Mouse (Mus musculus): Measurements from ENCODE around the gene Cadm4. TPM values are rescaled to one million over a fixed set of nuclear protein-coding genes. Genes with fewer than 3 reads are reported as not detected.
"Not testable (repeated sequence)": the region's sequence is repeated elsewhere in the genome, so short reads cannot be mapped to it uniquely, and the experiment has no call there.

The Cadm4 gene
- total RNA-seq, 1 experiment: 10.8 TPM

- in situ Hi-C loops (cut with MboI; ENCODE audit: low sequenced_read_pairs in 2 of 2, unreplicated experiment in 2 of 2): no loop called here
- DNase-seq (ENCODE audit: low read depth, low spot score): no peak
- H3K9ac ChIP-seq (ENCODE audit: insufficient read depth, low read depth, low read length, poor library complexity, severe bottlenecking): peak overlapping the region; percentile 59; the same call in 1 of the 2 replicates
- H3K4me1 ChIP-seq (ENCODE audit: control insufficient read depth in 2 of 2, insufficient read depth in 2 of 2, low read length in 2 of 2, poor library complexity in 1 of 2): 0 out of 4 replicates have a peak, but pooled peaks cover 0 to 2% of the 10 kb centered on the region in 2 experiments
- H3K4me3 ChIP-seq (ENCODE audit: insufficient read depth in 1 of 2, low read depth in 1 of 2, low read length in 2 of 2, poor library complexity in 1 of 2, severe bottlenecking in 1 of 2): peak overlapping the region; percentile 85 to 86; a peak in 3 of 4 replicates
- no peak overlapping the region for H3K27ac ChIP-seq (ENCODE audit: insufficient read depth, low read depth, low read length, poor library complexity, severe bottlenecking)
- no peaks in the 10 kb centered on the region for H3K9me3 ChIP-seq (ENCODE audit: control insufficient read depth, insufficient read depth, low read depth, low read length)
- H3K36me3 ChIP-seq (ENCODE audit: control insufficient read depth, insufficient read depth, low read length, poor library complexity, severe bottlenecking): peaks cover 2% of the 10 kb centered on the region
- no peak for TF ChIP-seq HCFC1 (IDR thresholded peaks at IDR 0.05; ENCODE audit: borderline replicate concordance, insufficient read depth, low read length)
- TF ChIP-seq ZC3H11A (IDR thresholded peaks at IDR 0.05; ENCODE audit: borderline replicate concordance, low read depth, low read length): no peak
- TF ChIP-seq CHD2 (IDR thresholded peaks at IDR 0.05; ENCODE audit: low read depth, low read length): no peak
- no peak for TF ChIP-seq ZNF384 (IDR thresholded peaks at IDR 0.05; ENCODE audit: low read depth, low read length)
- TF ChIP-seq MAFK (IDR thresholded peaks at IDR 0.05; ENCODE audit: insufficient read depth, low read depth, low read length): no peak
Observed at GRCm38 (mm10) chr7:24480986-24481473, 793 bp upstream of the Cadm4 start.

GRCm38 (mm10) chr7:24482208-24483020, 591 bp downstream of the Cadm4 start:
- Histone ChIP-seq H3K27ac (ENCODE audit: insufficient read depth, low read depth, low read length, poor library complexity, severe bottlenecking) (no peak overlapping the region), H3K36me3 (ENCODE audit: control insufficient read depth, insufficient read depth, low read length, poor library complexity, severe bottlenecking) (no peaks in the 10 kb centered on the region), H3K9me3 (ENCODE audit: control insufficient read depth, insufficient read depth, low read depth, low read length) (no peaks in the 10 kb centered on the region), H3K9ac (ENCODE audit: insufficient read depth, low read depth, low read length, poor library complexity, severe bottlenecking) (peak overlapping the region; percentile 37; the same call in 1 of the 2 replicates), H3K4me3 (ENCODE audit: insufficient read depth in 1 of 2, low read depth in 1 of 2, low read length in 2 of 2, poor library complexity in 1 of 2, severe bottlenecking in 1 of 2) (peak overlapping the region; percentile 85 to 86), H3K4me1 (ENCODE audit: control insufficient read depth in 2 of 2, insufficient read depth in 2 of 2, low read length in 2 of 2, poor library complexity in 1 of 2) (peaks cover 0 to 7% of the 10 kb centered on the region in 2 experiments; a peak in 1 of 4 replicates)
- TF ChIP-seq CHD2 (IDR thresholded peaks at IDR 0.05; ENCODE audit: low read depth, low read length) (no peak), ZNF384 (IDR thresholded peaks at IDR 0.05; ENCODE audit: low read depth, low read length) (no peak), MAFK (IDR thresholded peaks at IDR 0.05; ENCODE audit: insufficient read depth, low read depth, low read length) (no peak), HCFC1 (IDR thresholded peaks at IDR 0.05; ENCODE audit: borderline replicate concordance, insufficient read depth, low read length) (no peak), ZC3H11A (IDR thresholded peaks at IDR 0.05; ENCODE audit: borderline replicate concordance, low read depth, low read length) (no peak)
- in situ Hi-C loops (cut with MboI; ENCODE audit: low sequenced_read_pairs in 2 of 2, unreplicated experiment in 2 of 2): no loop called here
- DNase-seq (ENCODE audit: low read depth, low spot score): no peak

- H3K4me1 ChIP-seq (ENCODE audit: control insufficient read depth in 2 of 2, insufficient read depth in 2 of 2, low read length in 2 of 2, poor library complexity in 1 of 2); H3K9me3 ChIP-seq (ENCODE audit: control insufficient read depth, insufficient read depth, low read depth, low read length); H3K9ac ChIP-seq (ENCODE audit: insufficient read depth, low read depth, low read length, poor library complexity, severe bottlenecking); H3K4me3 ChIP-seq (ENCODE audit: insufficient read depth in 1 of 2, low read depth in 1 of 2, low read length in 2 of 2, poor library complexity in 1 of 2, severe bottlenecking in 1 of 2); H3K27ac ChIP-seq (ENCODE audit: insufficient read depth, low read depth, low read length, poor library complexity, severe bottlenecking); in situ Hi-C loops (cut with MboI; ENCODE audit: low sequenced_read_pairs in 2 of 2, unreplicated experiment in 2 of 2); H3K36me3 ChIP-seq (ENCODE audit: control insufficient read depth, insufficient read depth, low read length, poor library complexity, severe bottlenecking); DNase-seq (ENCODE audit: low read depth, low spot score): not testable (repeated sequence)
Observed at GRCm38 (mm10) chr7:24483291-24483690, 1.5 kb downstream of the Cadm4 start.

GRCm38 (mm10) chr7:24485481-24485880, 3.7 kb downstream of the Cadm4 start:
- Histone ChIP-seq H3K4me3 (ENCODE audit: insufficient read depth in 1 of 2, low read depth in 1 of 2, low read length in 2 of 2, poor library complexity in 1 of 2, severe bottlenecking in 1 of 2) (no peak overlapping the region), H3K4me1 (ENCODE audit: control insufficient read depth in 2 of 2, insufficient read depth in 2 of 2, low read length in 2 of 2, poor library complexity in 1 of 2) (peaks cover 0 to 8% of the 10 kb centered on the region in 2 experiments; a peak in 1 of 4 replicates), H3K27ac (ENCODE audit: insufficient read depth, low read depth, low read length, poor library complexity, severe bottlenecking) (no peak overlapping the region), H3K9ac (ENCODE audit: insufficient read depth, low read depth, low read length, poor library complexity, severe bottlenecking) (no peak overlapping the region), H3K36me3 (ENCODE audit: control insufficient read depth, insufficient read depth, low read length, poor library complexity, severe bottlenecking) (no peaks in the 10 kb centered on the region), H3K9me3 (ENCODE audit: control insufficient read depth, insufficient read depth, low read depth, low read length) (no peaks in the 10 kb centered on the region)
- TF ChIP-seq MAFK (IDR thresholded peaks at IDR 0.05; ENCODE audit: insufficient read depth, low read depth, low read length) (no peak), ZC3H11A (IDR thresholded peaks at IDR 0.05; ENCODE audit: borderline replicate concordance, low read depth, low read length) (no peak), ZNF384 (IDR thresholded peaks at IDR 0.05; ENCODE audit: low read depth, low read length) (no peak), CHD2 (IDR thresholded peaks at IDR 0.05; ENCODE audit: low read depth, low read length) (no peak), HCFC1 (IDR thresholded peaks at IDR 0.05; ENCODE audit: borderline replicate concordance, insufficient read depth, low read length) (no peak)
- DNase-seq (ENCODE audit: low read depth, low spot score): no peak
- in situ Hi-C loops (cut with MboI; ENCODE audit: low sequenced_read_pairs in 2 of 2, unreplicated experiment in 2 of 2): no loop called here
